Mouse (Mus musculus): Measurements from ENCODE around the gene Pxt1. TPM values are rescaled to one million over a fixed set of nuclear protein-coding genes. Genes with fewer than 3 reads are reported as not detected.
A peak's percentile ranks its signal among the peaks of the same experiment; 100 is the strongest.

Gene Pxt1
- polyA plus RNA-seq, 1 experiment from 2014 or later, result 0.35 TPM

DNA sequence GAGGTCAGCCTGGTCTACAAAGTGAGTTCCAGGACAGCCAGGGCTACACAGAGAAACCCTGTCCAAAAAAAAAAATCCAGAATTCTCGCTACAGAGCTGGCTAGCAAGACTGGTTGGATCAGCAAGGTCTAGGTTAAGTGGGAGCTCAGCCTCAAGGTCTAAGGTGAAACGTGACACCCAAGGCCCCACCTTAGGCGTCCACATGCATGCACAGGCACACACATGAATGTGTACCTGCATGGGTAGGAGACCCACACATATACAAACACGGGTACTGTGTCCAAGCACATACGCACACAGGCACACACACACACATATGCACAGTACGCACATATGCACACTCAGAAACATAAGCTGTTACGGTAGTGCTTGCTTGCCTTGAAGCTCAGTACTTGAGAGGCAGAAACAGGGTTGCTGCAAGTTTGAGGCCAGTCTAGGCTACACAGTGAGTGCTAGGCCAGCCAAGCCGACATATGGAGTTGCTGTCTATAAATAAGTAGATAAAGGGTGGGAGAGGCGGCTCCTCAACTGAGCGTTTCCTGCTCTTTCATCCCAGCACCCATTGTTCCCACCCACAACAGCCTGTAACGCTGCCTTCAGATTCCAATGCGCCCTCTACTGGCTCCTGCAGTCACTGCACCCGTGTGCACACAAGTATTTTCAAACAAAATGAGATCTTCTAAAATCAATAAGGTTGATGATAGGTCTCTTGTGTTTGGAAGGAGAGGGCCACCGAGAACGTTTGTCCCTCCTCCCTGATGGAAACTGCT lies 16.6 kb downstream of the Pxt1 start:
- H3K36me3 ChIP-seq (ENCODE audit: control insufficient read depth, insufficient read depth), result no peaks in the 10 kb centered on the region
- no peaks in the 10 kb centered on the region for H3K9me3 ChIP-seq (replicated peaks; ENCODE audit: control insufficient read depth, low read length)
- WGBS (ENCODE audit: insufficient replicate concordance), result 36% methylated on average over 15 of the region's 15 CpGs
- H3K9ac ChIP-seq (ENCODE audit: low read depth, low read length), result no peak overlapping the region
- no peak for ATAC-seq (ENCODE audit: low read depth)
- peak overlapping the region; percentile 65 for H3K27ac ChIP-seq (ENCODE audit: low read length)
- no peaks in the 10 kb centered on the region for H3K27me3 ChIP-seq (ENCODE audit: control insufficient read depth, insufficient read depth, low read depth, low read length)
- peaks cover 40% of the 10 kb centered on the region for H3K4me1 ChIP-seq (ENCODE audit: control insufficient read depth, low read depth, low read length)
- H3K4me3 ChIP-seq (ENCODE audit: low read depth, low read length), result no peak overlapping the region
- H3K4me2 ChIP-seq (ENCODE audit: low read depth, low read length), result no peak overlapping the region

DNA sequence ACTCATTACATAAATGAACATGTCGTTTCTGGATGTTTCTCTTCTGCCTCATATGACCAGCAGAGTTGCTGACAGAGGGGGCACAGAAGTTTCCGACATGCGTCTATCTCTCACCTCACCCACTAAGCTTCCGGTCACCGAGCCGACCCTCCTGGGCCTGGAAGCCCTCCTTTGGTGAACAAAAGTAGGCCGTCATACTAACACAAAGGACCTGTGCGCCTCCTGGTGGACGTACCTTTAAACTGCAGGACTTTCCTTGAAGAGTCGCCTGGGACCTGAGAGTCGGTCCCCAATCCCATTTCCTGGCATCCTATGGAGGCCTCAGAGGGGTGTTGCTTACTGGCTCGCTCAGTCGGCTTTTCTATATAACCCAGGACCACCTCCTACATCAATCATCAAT lies 17.3 kb downstream of the Pxt1 start:
- peaks cover 35% of the 10 kb centered on the region for H3K4me1 ChIP-seq (ENCODE audit: control insufficient read depth, low read depth, low read length)
- H3K4me2 ChIP-seq (ENCODE audit: low read depth, low read length), result no peak overlapping the region
- 11% methylated on average over 13 of the region's 13 CpGs for WGBS (ENCODE audit: insufficient replicate concordance)
- H3K36me3 ChIP-seq (ENCODE audit: control insufficient read depth, insufficient read depth), result no peaks in the 10 kb centered on the region
- no peak overlapping the region for H3K4me3 ChIP-seq (ENCODE audit: low read depth, low read length)
- H3K9me3 ChIP-seq (replicated peaks; ENCODE audit: control insufficient read depth, low read length), result no peaks in the 10 kb centered on the region
- no peak overlapping the region for H3K9ac ChIP-seq (ENCODE audit: low read depth, low read length)
- no peak overlapping the region for H3K27ac ChIP-seq (ENCODE audit: low read length)
- no peak for ATAC-seq (ENCODE audit: low read depth)
- no peaks in the 10 kb centered on the region for H3K27me3 ChIP-seq (ENCODE audit: control insufficient read depth, insufficient read depth, low read depth, low read length)

DNA sequence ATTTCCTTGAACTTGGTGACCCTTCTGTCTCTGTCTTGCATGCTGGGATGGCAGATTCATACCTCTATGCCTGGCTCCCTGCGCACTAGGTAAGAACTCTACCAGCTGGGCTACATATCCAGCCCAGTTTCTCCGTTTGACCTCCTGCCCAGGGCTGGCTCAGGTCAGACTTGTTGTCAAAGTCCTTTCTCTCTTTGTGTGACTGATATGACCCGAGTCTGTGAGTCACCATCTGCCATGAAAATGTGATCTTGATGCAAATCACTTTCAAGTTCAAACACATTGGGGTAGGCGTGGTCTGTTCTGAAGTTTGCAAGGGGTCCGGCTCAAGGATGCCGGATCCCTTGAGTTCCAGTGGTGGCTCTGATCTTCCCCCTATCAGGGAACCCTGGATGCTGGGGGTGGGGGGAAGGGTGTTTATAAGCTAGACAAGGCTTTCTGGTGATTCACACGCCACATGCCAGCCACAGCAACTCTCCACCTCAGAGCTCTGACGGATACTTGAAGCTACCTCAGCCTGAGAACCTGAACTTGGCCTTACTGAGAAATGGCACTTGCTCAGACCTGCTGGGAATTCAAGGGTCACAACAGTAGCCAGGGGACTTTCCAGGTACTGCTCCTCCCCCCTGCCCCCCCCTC lies 18.6 kb downstream of the Pxt1 start:
- Histone ChIP-seq H3K4me1 (ENCODE audit: control insufficient read depth, low read depth, low read length) (peaks cover 26% of the 10 kb centered on the region), H3K4me2 (ENCODE audit: low read depth, low read length) (no peak overlapping the region), H3K9ac (ENCODE audit: low read depth, low read length) (no peak overlapping the region), H3K36me3 (ENCODE audit: control insufficient read depth, insufficient read depth) (no peaks in the 10 kb centered on the region), H3K4me3 (ENCODE audit: low read depth, low read length) (no peak overlapping the region), H3K27me3 (ENCODE audit: control insufficient read depth, insufficient read depth, low read depth, low read length) (no peaks in the 10 kb centered on the region), H3K27ac (ENCODE audit: low read length) (no peak overlapping the region), H3K9me3 (replicated peaks; ENCODE audit: control insufficient read depth, low read length) (no peaks in the 10 kb centered on the region)
- WGBS (ENCODE audit: insufficient replicate concordance), result 76% methylated on average over 8 of the region's 8 CpGs
- ATAC-seq (ENCODE audit: low read depth), result no peak

DNA sequence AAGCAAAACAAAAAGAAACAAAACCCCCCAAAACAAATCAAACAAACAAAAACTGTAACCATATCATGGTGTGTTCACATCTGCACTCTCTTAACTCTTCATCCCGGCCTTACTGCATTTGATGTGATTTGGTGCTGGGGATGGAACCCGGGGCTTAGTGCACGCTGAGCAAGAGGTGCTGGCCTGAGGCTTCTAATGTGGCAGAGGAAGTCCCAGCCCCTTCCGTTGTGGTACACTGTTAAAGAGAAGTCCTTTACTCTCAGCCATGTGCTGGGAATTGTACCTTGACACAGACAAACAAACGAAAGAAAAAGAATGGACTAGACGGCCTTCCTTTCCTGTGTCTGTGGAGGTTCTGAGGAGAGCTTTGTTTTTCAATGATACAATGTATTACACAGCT lies 21.5 kb downstream of the Pxt1 start:
- no peak overlapping the region for H3K27ac ChIP-seq (ENCODE audit: low read length)
- peaks cover 9% of the 10 kb centered on the region for H3K4me1 ChIP-seq (ENCODE audit: control insufficient read depth, low read depth, low read length)
- no peak for ATAC-seq (ENCODE audit: low read depth)
- H3K36me3 ChIP-seq (ENCODE audit: control insufficient read depth, insufficient read depth), result no peaks in the 10 kb centered on the region
- 15% methylated on average over 6 of the region's 6 CpGs for WGBS (ENCODE audit: insufficient replicate concordance)
- no peak overlapping the region for H3K4me3 ChIP-seq (ENCODE audit: low read depth, low read length)
- H3K9me3 ChIP-seq (replicated peaks; ENCODE audit: control insufficient read depth, low read length), result no peaks in the 10 kb centered on the region
- H3K9ac ChIP-seq (ENCODE audit: low read depth, low read length), result no peak overlapping the region
- H3K27me3 ChIP-seq (ENCODE audit: control insufficient read depth, insufficient read depth, low read depth, low read length), result no peaks in the 10 kb centered on the region
- no peak overlapping the region for H3K4me2 ChIP-seq (ENCODE audit: low read depth, low read length)

DNA sequence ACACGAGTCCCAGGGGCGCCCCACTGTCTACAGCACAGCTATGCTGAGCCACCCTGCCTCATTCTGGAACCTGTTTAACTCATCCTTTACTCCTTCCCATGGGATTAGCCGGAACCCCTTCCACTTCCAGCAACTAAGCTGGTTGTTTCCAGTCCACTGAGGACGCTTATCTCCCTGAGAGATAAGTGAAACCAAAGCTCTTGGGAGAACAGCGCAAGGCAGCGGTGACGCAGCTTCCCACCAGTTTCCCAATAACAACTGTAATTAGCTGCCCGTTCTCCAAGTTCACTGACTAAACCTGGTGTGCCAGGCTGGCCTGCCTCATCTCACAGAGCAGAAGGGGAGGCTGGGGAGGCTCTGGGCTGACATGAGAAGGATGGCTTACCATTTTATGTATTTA lies 22.6 kb downstream of the Pxt1 start:
- ATAC-seq (ENCODE audit: low read depth), result no peak
- Histone ChIP-seq H3K4me1 (ENCODE audit: control insufficient read depth, low read depth, low read length) (peaks cover 3% of the 10 kb centered on the region), H3K9me3 (replicated peaks; ENCODE audit: control insufficient read depth, low read length) (no peaks in the 10 kb centered on the region), H3K4me3 (ENCODE audit: low read depth, low read length) (no peak overlapping the region), H3K36me3 (ENCODE audit: control insufficient read depth, insufficient read depth) (no peaks in the 10 kb centered on the region), H3K27ac (ENCODE audit: low read length) (no peak overlapping the region), H3K9ac (ENCODE audit: low read depth, low read length) (no peak overlapping the region), H3K27me3 (ENCODE audit: control insufficient read depth, insufficient read depth, low read depth, low read length) (no peaks in the 10 kb centered on the region), H3K4me2 (ENCODE audit: low read depth, low read length) (no peak overlapping the region)
- 50% methylated on average over 8 of the region's 8 CpGs for WGBS (ENCODE audit: insufficient replicate concordance)

DNA sequence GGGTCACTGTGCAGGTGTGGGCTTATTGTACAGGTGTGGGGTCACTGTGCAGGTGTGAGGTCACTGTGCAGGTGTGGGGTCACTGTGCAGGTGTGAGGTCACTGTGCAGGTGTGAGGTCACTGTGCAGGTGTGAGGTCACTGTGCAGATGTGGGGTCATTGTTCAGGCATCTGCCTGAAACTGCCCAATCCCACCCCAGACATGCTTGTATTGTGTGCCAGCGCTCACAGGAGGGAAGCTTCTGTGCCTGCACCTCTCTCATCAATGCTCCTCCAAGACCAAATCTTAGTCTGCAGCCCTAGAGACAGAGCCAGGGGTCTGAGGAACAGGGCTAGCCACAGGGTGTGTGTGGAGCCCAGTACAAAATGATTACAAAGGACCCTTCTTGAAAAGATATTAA lies 27.1 kb downstream of the Pxt1 start:
- H3K27me3 ChIP-seq (ENCODE audit: control insufficient read depth, insufficient read depth, low read depth, low read length), result no peaks in the 10 kb centered on the region
- ATAC-seq (ENCODE audit: low read depth), result no peak
- H3K4me1 ChIP-seq (ENCODE audit: control insufficient read depth, low read depth, low read length), result peaks cover 3% of the 10 kb centered on the region
- H3K4me3 ChIP-seq (ENCODE audit: low read depth, low read length), result no peak overlapping the region
- H3K9me3 ChIP-seq (replicated peaks; ENCODE audit: control insufficient read depth, low read length), result no peaks in the 10 kb centered on the region
- no peak overlapping the region for H3K9ac ChIP-seq (ENCODE audit: low read depth, low read length)
- WGBS (ENCODE audit: insufficient replicate concordance), result 89% methylated on average over 1 of the region's 1 CpGs
- H3K36me3 ChIP-seq (ENCODE audit: control insufficient read depth, insufficient read depth), result no peaks in the 10 kb centered on the region
- no peak overlapping the region for H3K4me2 ChIP-seq (ENCODE audit: low read depth, low read length)
- H3K27ac ChIP-seq (ENCODE audit: low read length), result no peak overlapping the region

DNA sequence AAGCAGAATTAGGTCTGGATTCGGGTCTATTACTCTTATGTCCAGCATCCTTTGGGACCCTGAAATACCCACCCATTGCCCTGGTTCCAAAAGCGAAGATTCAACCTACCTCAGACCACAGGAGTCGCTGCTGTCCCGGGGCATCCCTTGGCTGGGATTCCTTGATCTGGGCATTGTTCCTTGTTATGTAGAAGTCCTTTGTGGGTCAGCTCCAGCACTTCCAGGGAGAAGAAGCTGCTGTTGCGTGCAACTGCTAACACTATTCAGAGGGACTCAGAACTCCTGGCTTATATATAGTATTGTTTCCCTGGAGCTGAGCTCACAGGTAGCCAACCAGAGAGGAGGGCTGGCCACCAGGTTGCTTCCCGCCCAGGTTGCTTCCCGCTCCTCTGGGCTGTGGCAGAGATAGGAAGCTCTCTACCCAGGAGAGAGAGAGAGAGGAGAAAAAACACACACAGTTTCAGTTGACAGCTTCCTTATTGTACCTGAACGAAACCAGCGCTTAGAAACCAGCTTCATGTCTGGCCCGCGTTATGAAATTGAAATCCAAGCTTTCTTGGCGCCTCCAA lies 28.5 kb downstream of the Pxt1 start, which contains the start of gene 4930539E08Rik:
4930539E08Rik (minus strand) TSS at position 265 of the 569 bp plus-strand sequence.
- Histone ChIP-seq H3K9ac (ENCODE audit: low read depth, low read length) (no peak within 1 kb of the TSS), H3K4me1 (ENCODE audit: control insufficient read depth, low read depth, low read length) (no peaks in the 10 kb centered on the region), H3K4me3 (ENCODE audit: low read depth, low read length) (no peak within 1 kb of the TSS), H3K4me2 (ENCODE audit: low read depth, low read length) (no peak within 1 kb of the TSS), H3K36me3 (ENCODE audit: control insufficient read depth, insufficient read depth) (no peaks in the 10 kb centered on the region), H3K9me3 (replicated peaks; ENCODE audit: control insufficient read depth, low read length) (no peaks in the 10 kb centered on the region), H3K27me3 (ENCODE audit: control insufficient read depth, insufficient read depth, low read depth, low read length) (no peaks in the 10 kb centered on the region), H3K27ac (ENCODE audit: low read length) (no peak within 1 kb of the TSS)
- no peak for ATAC-seq (ENCODE audit: low read depth)
- 58% methylated on average over 12 of the region's 12 CpGs for WGBS (ENCODE audit: insufficient replicate concordance)

DNA sequence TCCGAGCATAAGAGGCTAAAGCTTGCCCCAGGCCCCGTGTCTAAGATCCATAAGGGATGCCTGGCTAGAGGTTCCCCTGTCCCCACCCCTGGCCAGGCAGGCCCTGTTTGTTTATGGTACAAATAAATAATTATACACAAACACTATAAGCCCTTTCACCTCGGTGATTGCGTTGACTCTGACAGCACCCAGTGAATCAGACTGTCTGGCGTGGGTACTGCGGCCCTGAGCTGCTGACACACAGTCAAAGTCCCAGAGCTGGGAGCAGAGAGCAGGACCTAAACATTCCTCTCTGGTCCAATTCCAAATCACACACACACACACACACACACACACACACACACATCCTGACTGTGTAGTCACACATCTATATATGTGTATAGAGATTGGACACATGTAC lies 29.7 kb downstream of the Pxt1 start:
- Histone ChIP-seq H3K9me3 (replicated peaks; ENCODE audit: control insufficient read depth, low read length) (no peaks in the 10 kb centered on the region), H3K27ac (ENCODE audit: low read length) (no peak overlapping the region), H3K27me3 (ENCODE audit: control insufficient read depth, insufficient read depth, low read depth, low read length) (peaks cover 8% of the 10 kb centered on the region), H3K4me2 (ENCODE audit: low read depth, low read length) (no peak overlapping the region), H3K4me3 (ENCODE audit: low read depth, low read length) (no peak overlapping the region), H3K9ac (ENCODE audit: low read depth, low read length) (no peak overlapping the region), H3K36me3 (ENCODE audit: control insufficient read depth, insufficient read depth) (no peaks in the 10 kb centered on the region), H3K4me1 (ENCODE audit: control insufficient read depth, low read depth, low read length) (no peaks in the 10 kb centered on the region; the same call in 1 of the 2 replicates)
- peak; percentile 47; the same call in 1 of the 2 replicates for ATAC-seq (ENCODE audit: low read depth)
- WGBS (ENCODE audit: insufficient replicate concordance), result 68% methylated on average over 6 of the region's 6 CpGs

DNA sequence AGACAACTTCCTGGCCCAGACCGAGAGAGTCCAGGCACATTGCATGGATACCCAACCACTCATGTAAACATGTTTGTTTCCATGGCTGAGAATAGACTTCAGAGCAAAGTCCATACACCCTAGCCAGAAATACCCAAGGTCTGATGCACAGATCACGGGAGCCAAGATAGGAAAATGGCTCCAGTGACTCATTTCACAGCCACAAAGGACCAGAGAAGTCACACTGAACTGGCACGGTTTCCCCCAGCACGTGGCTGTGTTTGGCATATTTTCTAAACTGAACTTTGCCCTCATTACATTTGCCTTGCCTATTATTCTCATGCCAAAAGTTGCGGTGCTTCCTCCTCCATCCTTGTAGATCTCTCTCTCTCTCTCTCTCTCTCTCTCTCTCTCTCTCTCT lies 30.4 kb downstream of the Pxt1 start:
- Histone ChIP-seq H3K9ac (ENCODE audit: low read depth, low read length) (no peak overlapping the region), H3K36me3 (ENCODE audit: control insufficient read depth, insufficient read depth) (no peaks in the 10 kb centered on the region), H3K27me3 (ENCODE audit: control insufficient read depth, insufficient read depth, low read depth, low read length) (peaks cover 10% of the 10 kb centered on the region), H3K4me3 (ENCODE audit: low read depth, low read length) (no peak overlapping the region), H3K4me1 (ENCODE audit: control insufficient read depth, low read depth, low read length) (no peaks in the 10 kb centered on the region; the same call in 1 of the 2 replicates), H3K4me2 (ENCODE audit: low read depth, low read length) (no peak overlapping the region), H3K9me3 (replicated peaks; ENCODE audit: control insufficient read depth, low read length) (no peaks in the 10 kb centered on the region), H3K27ac (ENCODE audit: low read length) (no peak overlapping the region)
- 53% methylated on average over 5 of the region's 5 CpGs for WGBS (ENCODE audit: insufficient replicate concordance)
- no peak for ATAC-seq (ENCODE audit: low read depth)

All from liver, embryonic 16.5 days (tissue).